Mouse (Mus musculus): ENCODE data around the gene Schip1. TPM values are rescaled to one million over a fixed set of nuclear protein-coding genes. Genes with fewer than 3 reads are reported as not detected.

Schip1 gene
- polyA plus RNA-seq, 1 experiment from 2014 or later, result 60.3 TPM

DNA sequence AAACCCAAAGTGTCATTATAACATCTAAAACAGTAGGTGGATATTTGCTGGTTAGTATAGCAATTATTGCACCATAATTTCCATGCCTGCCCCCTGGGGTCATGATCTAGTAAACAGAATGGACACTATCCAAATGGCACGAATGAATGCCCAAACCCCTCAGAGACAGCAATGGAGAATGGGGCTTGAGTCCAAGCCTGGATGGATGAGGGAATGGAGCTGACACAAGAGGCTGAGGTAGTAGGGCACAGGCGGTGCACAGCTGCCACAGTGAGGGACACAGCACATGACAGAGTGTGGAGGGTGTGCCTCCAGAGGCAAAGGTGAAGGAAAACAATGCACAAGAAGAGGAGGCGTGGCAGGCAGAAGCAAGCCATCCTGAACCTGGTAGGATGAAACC is 207.3 kb downstream of the Schip1 start:
- Histone ChIP-seq H3K27me3 (ENCODE audit: control insufficient read depth, insufficient read depth, low read length) (no peaks in the 10 kb centered on the region), H3K4me3 (ENCODE audit: low read length) (no peak overlapping the region), H3K4me2 (ENCODE audit: low read depth, low read length) (no peak overlapping the region), H3K4me1 (ENCODE audit: control insufficient read depth, insufficient read depth, low read length) (no peaks in the 10 kb centered on the region), H3K9ac (ENCODE audit: low read length) (no peak overlapping the region), H3K9me3 (replicated peaks; ENCODE audit: control insufficient read depth, low read length) (no peaks in the 10 kb centered on the region), H3K36me3 (ENCODE audit: control insufficient read depth, insufficient read depth) (no peaks in the 10 kb centered on the region), H3K27ac (ENCODE audit: low read length) (no peak overlapping the region)
- WGBS, result 69% methylated on average over 3 of the region's 3 CpGs
- ATAC-seq (replicated peaks; ENCODE audit: extremely low read depth, insufficient read depth, low FRiP score), result no peak

DNA sequence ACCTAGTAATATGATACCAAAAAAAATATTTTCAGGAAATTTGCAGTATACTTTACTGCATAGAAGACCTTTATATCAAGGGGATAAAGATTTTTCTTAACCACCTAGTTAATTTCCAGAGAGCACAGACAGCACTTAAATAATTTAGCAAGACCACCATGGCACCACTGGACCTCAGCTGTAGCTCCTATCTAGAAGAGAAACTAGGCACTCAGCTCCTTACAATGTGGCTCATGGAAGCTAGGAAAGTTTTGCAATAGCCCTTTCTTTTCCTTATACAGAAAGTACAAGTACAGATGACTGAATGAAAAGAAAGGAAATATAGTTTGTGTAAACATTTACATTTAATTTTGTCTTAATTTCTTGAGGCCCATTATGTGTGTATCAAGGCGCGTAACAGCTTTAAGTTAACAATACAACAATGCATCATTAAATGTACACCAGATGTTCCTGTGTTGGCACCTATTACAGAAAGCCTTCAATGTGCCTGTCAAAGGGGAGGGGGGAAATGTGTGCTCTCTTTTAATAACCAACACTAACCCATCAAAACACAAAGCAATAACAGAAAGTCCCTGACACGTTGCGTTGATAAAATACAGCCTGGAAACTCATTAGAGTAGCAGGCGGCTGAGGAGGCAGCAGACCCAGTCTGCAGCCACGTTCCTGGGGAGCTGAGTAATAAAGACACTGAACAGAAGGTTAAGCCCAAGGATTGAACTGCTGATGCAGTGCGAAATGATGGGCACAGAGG is 218.4 kb downstream of the Schip1 start:
- no peaks in the 10 kb centered on the region for H3K4me1 ChIP-seq (ENCODE audit: control insufficient read depth, insufficient read depth, low read length)
- no peak for ATAC-seq (replicated peaks; ENCODE audit: extremely low read depth, insufficient read depth, low FRiP score)
- H3K4me2 ChIP-seq (ENCODE audit: low read depth, low read length), result no peak overlapping the region
- H3K27me3 ChIP-seq (ENCODE audit: control insufficient read depth, insufficient read depth, low read length), result no peaks in the 10 kb centered on the region
- WGBS, result 63% methylated on average over 7 of the region's 7 CpGs
- no peak overlapping the region for H3K4me3 ChIP-seq (ENCODE audit: low read length)
- H3K27ac ChIP-seq (ENCODE audit: low read length), result no peak overlapping the region
- no peak overlapping the region for H3K9ac ChIP-seq (ENCODE audit: low read length)
- H3K9me3 ChIP-seq (replicated peaks; ENCODE audit: control insufficient read depth, low read length), result no peaks in the 10 kb centered on the region
- no peaks in the 10 kb centered on the region for H3K36me3 ChIP-seq (ENCODE audit: control insufficient read depth, insufficient read depth)

DNA sequence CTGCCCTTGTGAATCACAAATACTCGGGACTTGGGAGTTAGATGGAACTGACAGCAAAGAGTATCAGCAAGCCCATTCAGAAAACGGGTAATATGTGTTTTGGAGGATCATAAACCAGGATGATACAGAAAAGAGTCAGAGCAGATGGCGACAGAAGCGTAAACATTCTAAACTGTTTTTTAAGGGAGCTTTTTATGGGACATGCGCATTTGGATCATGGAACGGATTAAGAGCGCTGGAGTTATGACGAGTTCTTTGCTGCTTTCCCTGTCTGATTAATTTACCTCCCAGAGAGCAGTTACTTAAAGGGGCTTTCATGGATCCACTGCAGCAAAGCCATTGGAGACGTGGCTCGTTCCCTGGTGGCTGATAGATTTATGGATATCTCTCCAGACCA is 219.0 kb downstream of the Schip1 start:
- no peaks in the 10 kb centered on the region for H3K36me3 ChIP-seq (ENCODE audit: control insufficient read depth, insufficient read depth)
- H3K4me1 ChIP-seq (ENCODE audit: control insufficient read depth, insufficient read depth, low read length), result no peaks in the 10 kb centered on the region
- no peak overlapping the region for H3K9ac ChIP-seq (ENCODE audit: low read length)
- no peak overlapping the region for H3K4me3 ChIP-seq (ENCODE audit: low read length)
- H3K4me2 ChIP-seq (ENCODE audit: low read depth, low read length), result no peak overlapping the region
- no peak overlapping the region for H3K27ac ChIP-seq (ENCODE audit: low read length)
- no peaks in the 10 kb centered on the region for H3K27me3 ChIP-seq (ENCODE audit: control insufficient read depth, insufficient read depth, low read length)
- no peak for ATAC-seq (replicated peaks; ENCODE audit: extremely low read depth, insufficient read depth, low FRiP score)
- 68% methylated on average over 10 of the region's 10 CpGs for WGBS
- no peaks in the 10 kb centered on the region for H3K9me3 ChIP-seq (replicated peaks; ENCODE audit: control insufficient read depth, low read length)

DNA sequence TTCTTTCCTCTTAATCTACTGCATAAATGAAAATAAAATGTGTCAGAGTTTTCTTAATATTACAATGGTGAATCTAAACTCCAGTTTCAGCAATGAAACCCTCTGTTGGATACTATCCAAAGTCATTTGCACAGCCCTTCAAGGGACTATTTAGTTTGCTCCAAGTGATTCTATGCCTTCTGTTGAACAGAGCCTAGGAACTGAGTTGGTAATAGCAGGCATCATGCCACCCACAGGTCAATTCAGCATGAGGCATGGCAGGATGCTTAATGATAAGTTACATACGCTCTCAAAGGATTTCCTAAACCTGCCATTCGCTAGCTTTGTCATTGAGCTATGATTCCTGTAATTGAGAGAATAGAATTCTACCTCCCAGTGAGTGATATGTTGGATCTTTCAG is 219.9 kb downstream of the Schip1 start:
- H3K4me3 ChIP-seq (ENCODE audit: low read length), result no peak overlapping the region
- ATAC-seq (replicated peaks; ENCODE audit: extremely low read depth, insufficient read depth, low FRiP score), result no peak
- no peaks in the 10 kb centered on the region for H3K27me3 ChIP-seq (ENCODE audit: control insufficient read depth, insufficient read depth, low read length)
- no peak overlapping the region for H3K9ac ChIP-seq (ENCODE audit: low read length)
- H3K27ac ChIP-seq (ENCODE audit: low read length), result no peak overlapping the region
- no peaks in the 10 kb centered on the region for H3K36me3 ChIP-seq (ENCODE audit: control insufficient read depth, insufficient read depth)
- no peak overlapping the region for H3K4me2 ChIP-seq (ENCODE audit: low read depth, low read length)
- H3K9me3 ChIP-seq (replicated peaks; ENCODE audit: control insufficient read depth, low read length), result no peaks in the 10 kb centered on the region
- H3K4me1 ChIP-seq (ENCODE audit: control insufficient read depth, insufficient read depth, low read length), result no peaks in the 10 kb centered on the region
- 89% methylated on average over 2 of the region's 2 CpGs for WGBS

DNA sequence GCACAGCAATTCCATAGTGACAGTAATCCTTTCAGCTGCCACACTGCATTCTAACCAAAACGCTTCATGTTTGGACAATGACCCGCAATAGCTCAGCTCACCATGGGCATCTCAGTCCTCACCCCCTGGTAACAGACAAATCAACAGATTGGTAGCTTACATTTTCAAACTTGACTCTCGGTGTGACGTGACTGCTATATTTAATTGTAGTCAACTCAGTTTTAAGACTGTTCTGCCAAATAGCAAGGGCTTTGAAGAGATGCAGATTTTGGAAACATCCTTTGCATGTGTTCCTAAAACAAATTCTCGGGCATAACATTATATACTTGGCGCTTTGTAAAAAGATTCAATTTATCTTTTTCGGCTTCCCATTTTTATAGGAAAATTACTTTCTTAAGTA is 232.2 kb downstream of the Schip1 start:
- no peaks in the 10 kb centered on the region for H3K4me1 ChIP-seq (ENCODE audit: control insufficient read depth, insufficient read depth, low read length)
- no peak overlapping the region for H3K4me2 ChIP-seq (ENCODE audit: low read depth, low read length)
- WGBS, result 83% methylated on average over 7 of the region's 7 CpGs
- H3K4me3 ChIP-seq (ENCODE audit: low read length), result no peak overlapping the region
- no peak for ATAC-seq (replicated peaks; ENCODE audit: extremely low read depth, insufficient read depth, low FRiP score)
- H3K27ac ChIP-seq (ENCODE audit: low read length), result no peak overlapping the region
- no peaks in the 10 kb centered on the region for H3K9me3 ChIP-seq (replicated peaks; ENCODE audit: control insufficient read depth, low read length)
- no peaks in the 10 kb centered on the region for H3K27me3 ChIP-seq (ENCODE audit: control insufficient read depth, insufficient read depth, low read length)
- H3K9ac ChIP-seq (ENCODE audit: low read length), result no peak overlapping the region
- no peaks in the 10 kb centered on the region for H3K36me3 ChIP-seq (ENCODE audit: control insufficient read depth, insufficient read depth)

DNA sequence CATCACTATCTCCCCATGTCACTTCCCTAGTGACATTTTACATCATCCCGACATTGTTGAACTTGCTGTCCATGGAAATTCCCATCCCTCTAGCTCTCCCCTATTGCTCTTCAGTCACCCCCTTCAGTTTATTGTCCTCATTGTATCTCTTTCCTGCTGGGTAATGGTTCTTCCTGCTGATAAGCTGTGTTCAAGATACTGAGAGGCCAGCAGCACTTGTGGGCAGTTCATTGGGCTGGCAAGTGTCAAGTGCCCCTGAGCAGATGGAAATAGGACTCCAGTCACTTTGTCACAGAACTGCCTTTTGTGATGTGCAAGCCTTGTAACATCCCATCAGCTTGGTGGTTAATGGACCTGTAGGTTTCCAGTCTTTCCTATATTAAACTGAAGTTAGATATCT is 241.0 kb downstream of the Schip1 start:
- no peaks in the 10 kb centered on the region for H3K36me3 ChIP-seq (ENCODE audit: control insufficient read depth, insufficient read depth)
- no peak overlapping the region for H3K9ac ChIP-seq (ENCODE audit: low read length)
- no peak overlapping the region for H3K4me3 ChIP-seq (ENCODE audit: low read length)
- no peak; the same call in 1 of the 2 replicates for ATAC-seq (replicated peaks; ENCODE audit: extremely low read depth, insufficient read depth, low FRiP score)
- 0% methylated on average over 1 of the region's 1 CpGs for WGBS
- no peaks in the 10 kb centered on the region for H3K9me3 ChIP-seq (replicated peaks; ENCODE audit: control insufficient read depth, low read length)
- no peak overlapping the region for H3K27ac ChIP-seq (ENCODE audit: low read length)
- H3K4me1 ChIP-seq (ENCODE audit: control insufficient read depth, insufficient read depth, low read length), result no peaks in the 10 kb centered on the region
- no peaks in the 10 kb centered on the region for H3K27me3 ChIP-seq (ENCODE audit: control insufficient read depth, insufficient read depth, low read length)
- H3K4me2 ChIP-seq (ENCODE audit: low read depth, low read length), result no peak overlapping the region

DNA sequence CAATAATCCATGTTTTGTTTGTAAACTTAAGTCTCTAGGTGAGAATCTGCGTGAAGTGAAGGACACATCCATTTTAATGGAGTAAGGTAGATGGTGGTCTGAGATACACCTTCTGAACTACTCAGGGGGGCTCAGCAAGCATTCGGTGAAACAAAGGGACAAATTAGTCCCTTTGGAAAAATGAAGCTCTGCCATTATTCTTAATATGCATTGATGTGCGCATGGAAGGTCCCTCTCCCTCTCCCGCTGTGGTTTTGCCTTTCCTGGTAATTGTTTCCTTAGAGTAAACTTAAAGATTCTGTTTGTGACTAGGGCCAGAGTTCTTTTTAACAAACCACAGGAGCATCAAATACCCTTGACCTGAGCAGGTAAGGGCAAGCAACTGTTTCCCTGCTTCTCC is 242.1 kb downstream of the Schip1 start:
- no peaks in the 10 kb centered on the region for H3K4me1 ChIP-seq (ENCODE audit: control insufficient read depth, insufficient read depth, low read length)
- no peaks in the 10 kb centered on the region for H3K27me3 ChIP-seq (ENCODE audit: control insufficient read depth, insufficient read depth, low read length)
- no peak for ATAC-seq (replicated peaks; ENCODE audit: extremely low read depth, insufficient read depth, low FRiP score)
- no peak overlapping the region for H3K4me2 ChIP-seq (ENCODE audit: low read depth, low read length)
- no peaks in the 10 kb centered on the region for H3K36me3 ChIP-seq (ENCODE audit: control insufficient read depth, insufficient read depth)
- H3K27ac ChIP-seq (ENCODE audit: low read length), result no peak overlapping the region
- WGBS, result 65% methylated on average over 4 of the region's 4 CpGs
- H3K4me3 ChIP-seq (ENCODE audit: low read length), result no peak overlapping the region
- no peak overlapping the region for H3K9ac ChIP-seq (ENCODE audit: low read length)
- no peaks in the 10 kb centered on the region for H3K9me3 ChIP-seq (replicated peaks; ENCODE audit: control insufficient read depth, low read length)

DNA sequence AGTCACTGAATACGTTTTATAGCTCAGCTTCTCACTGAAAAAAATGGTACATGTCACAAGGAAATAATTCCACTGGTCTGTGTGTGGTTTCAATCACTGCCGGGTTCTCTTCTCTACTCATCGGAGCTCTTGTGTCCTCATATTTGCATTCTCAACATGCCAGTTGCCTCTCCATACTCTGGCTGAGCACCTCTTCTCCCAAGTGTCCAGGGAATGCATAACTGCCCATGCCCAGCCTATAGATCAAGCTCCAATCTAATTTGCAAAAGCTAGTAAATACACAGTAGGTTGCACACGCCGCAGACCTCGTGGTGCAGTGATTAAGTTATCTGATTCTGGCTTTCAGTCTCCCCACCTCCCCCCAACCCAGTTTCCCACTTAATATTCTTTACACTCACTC is 261.0 kb downstream of the Schip1 start:
- no peaks in the 10 kb centered on the region for H3K27me3 ChIP-seq (ENCODE audit: control insufficient read depth, insufficient read depth, low read length)
- no peak for ATAC-seq (replicated peaks; ENCODE audit: extremely low read depth, insufficient read depth, low FRiP score)
- H3K9ac ChIP-seq (ENCODE audit: low read length), result no peak overlapping the region
- H3K4me2 ChIP-seq (ENCODE audit: low read depth, low read length), result no peak overlapping the region
- no peaks in the 10 kb centered on the region for H3K36me3 ChIP-seq (ENCODE audit: control insufficient read depth, insufficient read depth)
- no peak overlapping the region for H3K27ac ChIP-seq (ENCODE audit: low read length)
- no peaks in the 10 kb centered on the region for H3K4me1 ChIP-seq (ENCODE audit: control insufficient read depth, insufficient read depth, low read length)
- H3K9me3 ChIP-seq (replicated peaks; ENCODE audit: control insufficient read depth, low read length), result no peaks in the 10 kb centered on the region
- whole genome bisulfite sequencing, result 67% methylated on average over 6 of the region's 6 CpGs
- no peak overlapping the region for H3K4me3 ChIP-seq (ENCODE audit: low read length)

DNA sequence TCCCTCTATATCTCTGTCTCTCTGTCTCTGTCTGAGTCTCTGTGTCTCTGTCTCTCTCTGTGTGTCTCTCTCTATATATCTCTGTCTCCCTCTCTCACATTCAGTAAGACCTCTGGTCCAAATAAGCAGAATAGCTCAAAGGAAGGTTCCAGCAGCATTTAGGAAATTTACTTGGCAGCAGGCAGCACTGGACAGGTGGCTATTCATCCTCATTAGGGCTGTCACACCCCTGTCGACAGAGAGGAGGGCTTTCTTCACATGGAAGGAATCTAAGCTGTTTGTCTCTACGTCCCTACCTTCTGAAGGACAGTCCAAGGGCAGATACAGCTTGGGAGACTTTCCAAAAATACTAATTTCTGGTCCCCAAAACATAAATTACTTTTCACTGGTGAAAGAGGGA is 267.9 kb downstream of the Schip1 start:
- no peaks in the 10 kb centered on the region for H3K4me1 ChIP-seq (ENCODE audit: control insufficient read depth, insufficient read depth, low read length)
- no peak overlapping the region for H3K27ac ChIP-seq (ENCODE audit: low read length)
- no peaks in the 10 kb centered on the region for H3K27me3 ChIP-seq (ENCODE audit: control insufficient read depth, insufficient read depth, low read length)
- ATAC-seq (replicated peaks; ENCODE audit: extremely low read depth, insufficient read depth, low FRiP score), result no peak
- H3K4me3 ChIP-seq (ENCODE audit: low read length), result no peak overlapping the region
- 38% methylated on average over 2 of the region's 2 CpGs for WGBS
- no peaks in the 10 kb centered on the region for H3K9me3 ChIP-seq (replicated peaks; ENCODE audit: control insufficient read depth, low read length)
- H3K9ac ChIP-seq (ENCODE audit: low read length), result no peak overlapping the region
- H3K4me2 ChIP-seq (ENCODE audit: low read depth, low read length), result no peak overlapping the region
- no peaks in the 10 kb centered on the region for H3K36me3 ChIP-seq (ENCODE audit: control insufficient read depth, insufficient read depth)
